Mouse (Mus musculus) MEL (cell line): ENCODE data around the gene Rab12.

Experiments used
- CTCF ChIP-seq, 3 experiments: IDR thresholded peaks in 2 of 3; conservative IDR thresholded peaks in 1 of 3; 2 replicates each; pipeline ENCODE4 v1.5.1; 2011 to 2012; ENCODE audit warnings: low read length in 3 of 3, low read depth in 2 of 3, mild to moderate bottlenecking in 2 of 3, improper control_type of control experiment in 1 of 3, inconsistent platforms in 1 of 3, mixed read lengths in 1 of 3, moderate library complexity in 1 of 3; ENCODE audit not compliant: control insufficient read depth in 1 of 3, insufficient read depth in 1 of 3, poor library complexity in 1 of 3, severe bottlenecking in 1 of 3
- E2F4 ChIP-seq: IDR thresholded peaks from 2 replicates; pipeline ENCODE4 v1.6.1; 2011; ENCODE audit warnings: low read depth, low read length, improper control_type of control experiment, borderline replicate concordance
- ELF1 ChIP-seq: IDR thresholded peaks from 2 replicates; pipeline ENCODE4 v1.6.1; 2014; ENCODE audit warnings: low read depth, mild to moderate bottlenecking, inconsistent platforms, low read length, improper control_type of control experiment, moderate library complexity
- GATA1 ChIP-seq: IDR thresholded peaks from 2 replicates; pipeline ENCODE4 v1.6.1; 2011; ENCODE audit warnings: low read depth, low read length, improper control_type of control experiment
- JUND ChIP-seq: IDR thresholded peaks from 2 replicates; pipeline ENCODE4 v1.6.1; 2011; ENCODE audit warnings: low read depth, mild to moderate bottlenecking, improper control_type of control experiment, low read length
- TBP ChIP-seq: IDR thresholded peaks from 2 replicates; pipeline ENCODE4 v1.8.0; 2011; ENCODE audit warnings: low read depth, low read length, improper control_type of control experiment
- ZC3H11A ChIP-seq: IDR thresholded peaks from 2 replicates; pipeline ENCODE4 v1.6.1; 2012; ENCODE audit warnings: low read depth, mild to moderate bottlenecking, inconsistent platforms, low read length, improper control_type of control experiment

- TF ChIP-seq GATA1 (no peak), ELF1 (no peak), JUND (no peak), E2F4 (no peak), TBP (no peak), CTCF (IDR thresholded peaks at IDR 0.05 in 2 of 3, conservative IDR thresholded peaks at IDR 0.05 in 1 of 3; ENCODE audit: control insufficient read depth in 1 of 3, insufficient read depth in 1 of 3, low read depth in 2 of 3, low read length in 3 of 3, poor library complexity in 1 of 3, severe bottlenecking in 1 of 3) (no peak), ZC3H11A (no peak)
Observed at GRCm38 (mm10) chr17:66479311-66479710, 40.2 kb downstream of the Rab12 start.
